Mouse (Mus musculus): ENCODE data around the gene Fam186b.

Gene Fam186b

GRCm38 (mm10) chr15:99320168-99320674, 24.5 kb upstream of the Fam186b start:
- no peak for DNase-seq (ENCODE audit: extremely low read depth, low read depth)

GRCm38 (mm10) chr15:99319411-99319871, 23.8 kb upstream of the Fam186b start:
- no peak for DNase-seq (ENCODE audit: extremely low read depth, low read depth)

- no peak for DNase-seq (ENCODE audit: extremely low read depth, low read depth)
Measured at GRCm38 (mm10) chr15:99318861-99319410, 23.2 kb upstream of the Fam186b start.

- no peak for DNase-seq (ENCODE audit: extremely low read depth, low read depth)
Measured at GRCm38 (mm10) chr15:99318071-99318470, 22.4 kb upstream of the Fam186b start.

- no peak for DNase-seq (ENCODE audit: extremely low read depth, low read depth)
Measured at GRCm38 (mm10) chr15:99317267-99317651, 21.6 kb upstream of the Fam186b start.

GRCm38 (mm10) chr15:99316314-99317266, 20.9 kb upstream of the Fam186b start:
- peak; percentile 56 for DNase-seq (ENCODE audit: extremely low read depth, low read depth)

GRCm38 (mm10) chr15:99314891-99315290, 19.2 kb upstream of the Fam186b start:
- DNase-seq (ENCODE audit: extremely low read depth, low read depth) = no peak

- DNase-seq (ENCODE audit: extremely low read depth, low read depth) = no peak
Measured at GRCm38 (mm10) chr15:99310617-99311016, 14.9 kb upstream of the Fam186b start.

- DNase-seq (ENCODE audit: extremely low read depth, low read depth) = no peak
Measured at GRCm38 (mm10) chr15:99309549-99309948, 13.9 kb upstream of the Fam186b start.

- DNase-seq (ENCODE audit: extremely low read depth, low read depth) = no peak
Measured at GRCm38 (mm10) chr15:99307476-99307875, 11.8 kb upstream of the Fam186b start.

GRCm38 (mm10) chr15:99296213-99296612, 525 bp upstream of the Fam186b start:
- DNase-seq (ENCODE audit: extremely low read depth, low read depth) = no peak

- peak; percentile 65 for DNase-seq (ENCODE audit: extremely low read depth, low read depth)
Measured at GRCm38 (mm10) chr15:99294813-99295374, 794 bp downstream of the Fam186b start, which contains the start of gene Prpf40b. Gene Prpf40b, plus strand, starts transcription at chr15:99295087.

GRCm38 (mm10) chr15:99294287-99294686, 1.4 kb downstream of the Fam186b start:
- DNase-seq (ENCODE audit: extremely low read depth, low read depth) = peak; percentile 36

- DNase-seq (ENCODE audit: extremely low read depth, low read depth) = no peak
Measured at GRCm38 (mm10) chr15:99290586-99290985, 5.1 kb downstream of the Fam186b start.

GRCm38 (mm10) chr15:99285189-99285535, 10.5 kb downstream of the Fam186b start:
- no peak for DNase-seq (ENCODE audit: extremely low read depth, low read depth)

GRCm38 (mm10) chr15:99284527-99285188, 11.0 kb downstream of the Fam186b start:
- no peak for DNase-seq (ENCODE audit: extremely low read depth, low read depth)

- no peak for DNase-seq (ENCODE audit: extremely low read depth, low read depth)
Measured at GRCm38 (mm10) chr15:99283456-99283855, 12.2 kb downstream of the Fam186b start.

GRCm38 (mm10) chr15:99278271-99278670, 17.4 kb downstream of the Fam186b start:
- DNase-seq (ENCODE audit: extremely low read depth, low read depth) = no peak

GRCm38 (mm10) chr15:99276095-99276494, 19.6 kb downstream of the Fam186b start:
- DNase-seq (ENCODE audit: extremely low read depth, low read depth) = no peak

GRCm38 (mm10) chr15:99265679-99266078, 30.0 kb downstream of the Fam186b start:
- peak; percentile 80 for DNase-seq (ENCODE audit: extremely low read depth, low read depth)

- no peak for DNase-seq (ENCODE audit: extremely low read depth, low read depth)
Measured at GRCm38 (mm10) chr15:99264363-99264762, 31.3 kb downstream of the Fam186b start.

All from MEL-GATA-1-ER (cell line).